Mouse (Mus musculus): ENCODE measurements around the gene Mctp2. TPM values are rescaled to one million over a fixed set of nuclear protein-coding genes. Genes with fewer than 3 reads are reported as not detected.

Gene Mctp2
- total and polyA plus RNA-seq, 3 experiments, result 0.11 TPM; not detected in 2

DNA sequence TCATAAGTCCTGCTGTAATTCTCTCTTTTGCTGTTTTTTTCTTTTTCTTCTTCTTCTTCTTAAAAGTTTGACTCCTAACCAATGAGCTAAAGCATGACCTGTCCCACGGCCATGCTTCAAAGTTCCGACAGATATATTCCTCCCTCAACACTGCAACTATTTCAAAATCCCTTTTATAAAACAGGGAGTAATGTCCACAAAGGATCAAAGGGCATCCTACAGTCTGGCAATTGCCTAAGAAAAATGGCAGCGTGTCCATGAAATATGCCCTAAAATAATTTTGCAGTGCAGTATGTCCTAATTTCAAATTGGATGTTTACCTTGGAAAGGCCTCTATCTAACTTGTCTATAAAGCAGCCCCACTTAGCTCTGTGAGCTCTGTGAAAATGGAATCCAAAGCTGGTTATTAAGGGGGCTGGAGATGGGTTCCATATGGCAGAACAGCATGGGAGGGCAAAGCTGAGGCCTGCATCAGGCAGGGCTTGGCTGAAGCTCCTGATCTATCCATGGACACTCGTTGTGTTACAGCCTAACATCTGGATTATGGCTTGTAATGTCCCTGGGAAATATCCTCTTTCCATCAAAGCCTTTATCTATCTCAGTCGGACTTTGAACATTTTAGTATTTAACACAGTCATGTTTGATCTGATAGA is 90.7 kb downstream of the Mctp2 start:
- Histone ChIP-seq H3K4me3 (ENCODE audit: low read depth, low read length) (no peak overlapping the region), H3K9me3 (replicated peaks) (peaks cover 12% of the 10 kb centered on the region), H3K4me1 (ENCODE audit: insufficient read depth, low read depth, low read length) (no peaks in the 10 kb centered on the region), H3K27me3 (ENCODE audit: insufficient read depth, low read length) (no peaks in the 10 kb centered on the region), H3K36me3 (replicated peaks) (no peaks in the 10 kb centered on the region)
- TF ChIP-seq GATA1 (IDR thresholded peaks at IDR 0.05; ENCODE audit: borderline replicate concordance, low read length), result no peak
- TF ChIP-seq TAL1 (conservative IDR thresholded peaks at IDR 0.05; ENCODE audit: low read depth, low read length), result no peak
- TF ChIP-seq GATA2 (IDR thresholded peaks at IDR 0.05; ENCODE audit: borderline replicate concordance, low read depth, low read length), result no peak
- no peak for TF ChIP-seq CTCF (IDR thresholded peaks at IDR 0.05; ENCODE audit: low read depth, low read length)
- TF ChIP-seq POLR2AphosphoS5 (IDR thresholded peaks at IDR 0.05; ENCODE audit: insufficient replicate concordance, low read depth, low read length), result no peak
- ATAC-seq (ENCODE audit: extremely low read depth, insufficient number of reproducible peaks, low FRiP score, poor library complexity, severe bottlenecking) (no peak), DNase-seq (ENCODE audit: low spot score) (no peak)

DNA sequence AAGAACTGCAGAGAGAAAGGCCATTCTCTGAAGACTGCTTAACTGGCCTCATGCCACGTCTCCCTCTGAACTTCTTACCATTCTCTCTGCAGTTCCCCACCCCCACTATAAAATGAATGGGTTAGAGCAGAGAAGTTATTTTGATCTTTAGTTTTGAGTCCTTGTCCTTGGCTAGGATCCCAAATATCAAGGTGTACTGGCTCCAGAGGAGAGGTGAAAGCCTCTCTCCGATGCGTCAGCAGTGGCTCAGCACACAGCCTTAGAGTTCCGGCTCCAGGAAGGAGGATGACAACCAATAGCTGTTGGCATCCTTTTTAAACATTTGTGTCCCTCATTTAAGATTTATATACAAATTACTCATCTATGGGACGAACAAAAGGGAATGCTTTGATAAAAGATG is 96.2 kb downstream of the Mctp2 start:
- no peaks in the 10 kb centered on the region for H3K4me1 ChIP-seq (ENCODE audit: insufficient read depth, low read depth, low read length)
- H3K4me3 ChIP-seq (ENCODE audit: low read depth, low read length), result no peak overlapping the region
- TF ChIP-seq TAL1 (conservative IDR thresholded peaks at IDR 0.05; ENCODE audit: low read depth, low read length), result no peak
- TF ChIP-seq CTCF (IDR thresholded peaks at IDR 0.05; ENCODE audit: low read depth, low read length), result no peak
- no peak for TF ChIP-seq GATA1 (IDR thresholded peaks at IDR 0.05; ENCODE audit: borderline replicate concordance, low read length)
- TF ChIP-seq POLR2AphosphoS5 (IDR thresholded peaks at IDR 0.05; ENCODE audit: insufficient replicate concordance, low read depth, low read length), result no peak
- TF ChIP-seq GATA2 (IDR thresholded peaks at IDR 0.05; ENCODE audit: borderline replicate concordance, low read depth, low read length), result no peak
- peaks cover 17% of the 10 kb centered on the region for H3K9me3 ChIP-seq (replicated peaks)
- no peaks in the 10 kb centered on the region for H3K36me3 ChIP-seq (replicated peaks)
- no peaks in the 10 kb centered on the region for H3K27me3 ChIP-seq (ENCODE audit: insufficient read depth, low read length)
- DNase-seq (ENCODE audit: low spot score), result no peak
- no peak for ATAC-seq (ENCODE audit: extremely low read depth, insufficient number of reproducible peaks, low FRiP score, poor library complexity, severe bottlenecking)

DNA sequence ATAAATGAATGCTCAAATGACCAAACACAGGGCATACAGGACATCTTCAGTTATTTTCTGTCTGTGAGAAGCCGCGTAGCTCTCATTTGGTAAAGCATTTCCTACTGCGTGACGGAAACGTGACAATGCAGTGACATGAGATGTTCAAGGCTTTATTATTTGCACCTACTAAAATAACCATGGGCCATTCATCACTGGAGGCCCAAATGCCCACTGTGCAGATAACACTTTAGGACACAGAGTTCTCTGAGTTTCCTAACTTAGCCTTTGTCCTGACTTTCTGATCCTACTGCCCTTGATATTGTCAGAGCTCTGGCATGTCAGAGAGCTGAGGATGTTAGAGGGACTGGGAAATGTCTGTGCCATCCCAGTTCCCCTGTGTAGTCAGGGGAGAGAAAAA is 97.1 kb downstream of the Mctp2 start:
- TF ChIP-seq CTCF (IDR thresholded peaks at IDR 0.05; ENCODE audit: low read depth, low read length) (no peak), POLR2AphosphoS5 (IDR thresholded peaks at IDR 0.05; ENCODE audit: insufficient replicate concordance, low read depth, low read length) (no peak), GATA1 (IDR thresholded peaks at IDR 0.05; ENCODE audit: borderline replicate concordance, low read length) (no peak), TAL1 (conservative IDR thresholded peaks at IDR 0.05; ENCODE audit: low read depth, low read length) (no peak), GATA2 (IDR thresholded peaks at IDR 0.05; ENCODE audit: borderline replicate concordance, low read depth, low read length) (no peak)
- DNase-seq (ENCODE audit: low spot score) (no peak), ATAC-seq (ENCODE audit: extremely low read depth, insufficient number of reproducible peaks, low FRiP score, poor library complexity, severe bottlenecking) (no peak)
- Histone ChIP-seq H3K4me1 (ENCODE audit: insufficient read depth, low read depth, low read length) (no peaks in the 10 kb centered on the region), H3K4me3 (ENCODE audit: low read depth, low read length) (no peak overlapping the region), H3K9me3 (replicated peaks) (peaks cover 17% of the 10 kb centered on the region), H3K27me3 (ENCODE audit: insufficient read depth, low read length) (no peaks in the 10 kb centered on the region), H3K36me3 (replicated peaks) (no peaks in the 10 kb centered on the region)

DNA sequence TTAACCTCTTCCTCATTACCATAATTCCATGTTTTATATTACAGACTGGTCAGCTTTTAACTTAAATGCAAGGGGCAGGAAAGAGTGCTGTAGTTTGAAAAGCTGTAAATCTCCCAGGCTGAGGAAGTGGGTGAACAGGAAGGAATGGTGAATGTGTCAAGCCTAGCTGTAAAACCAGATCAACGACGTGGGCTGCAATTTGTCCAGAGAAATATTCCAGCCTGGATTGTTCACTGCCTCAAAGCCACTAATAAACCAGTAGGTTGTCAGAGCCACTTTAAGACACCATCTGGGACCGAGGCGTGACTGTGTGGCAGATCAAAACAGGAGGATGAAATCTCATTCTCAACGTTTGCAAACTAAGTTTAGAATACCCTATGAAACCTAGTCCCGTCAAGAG is 99.6 kb downstream of the Mctp2 start:
- TF ChIP-seq TAL1 (conservative IDR thresholded peaks at IDR 0.05; ENCODE audit: low read depth, low read length) (no peak), POLR2AphosphoS5 (IDR thresholded peaks at IDR 0.05; ENCODE audit: insufficient replicate concordance, low read depth, low read length) (no peak), CTCF (IDR thresholded peaks at IDR 0.05; ENCODE audit: low read depth, low read length) (no peak), GATA2 (IDR thresholded peaks at IDR 0.05; ENCODE audit: borderline replicate concordance, low read depth, low read length) (no peak), GATA1 (IDR thresholded peaks at IDR 0.05; ENCODE audit: borderline replicate concordance, low read length) (no peak)
- Histone ChIP-seq H3K4me3 (ENCODE audit: low read depth, low read length) (no peak overlapping the region), H3K9me3 (replicated peaks) (peaks cover 17% of the 10 kb centered on the region), H3K27me3 (ENCODE audit: insufficient read depth, low read length) (no peaks in the 10 kb centered on the region), H3K36me3 (replicated peaks) (no peaks in the 10 kb centered on the region), H3K4me1 (ENCODE audit: insufficient read depth, low read depth, low read length) (no peaks in the 10 kb centered on the region)
- no peak for ATAC-seq (ENCODE audit: extremely low read depth, insufficient number of reproducible peaks, low FRiP score, poor library complexity, severe bottlenecking)
- DNase-seq (ENCODE audit: low spot score), result no peak

DNA sequence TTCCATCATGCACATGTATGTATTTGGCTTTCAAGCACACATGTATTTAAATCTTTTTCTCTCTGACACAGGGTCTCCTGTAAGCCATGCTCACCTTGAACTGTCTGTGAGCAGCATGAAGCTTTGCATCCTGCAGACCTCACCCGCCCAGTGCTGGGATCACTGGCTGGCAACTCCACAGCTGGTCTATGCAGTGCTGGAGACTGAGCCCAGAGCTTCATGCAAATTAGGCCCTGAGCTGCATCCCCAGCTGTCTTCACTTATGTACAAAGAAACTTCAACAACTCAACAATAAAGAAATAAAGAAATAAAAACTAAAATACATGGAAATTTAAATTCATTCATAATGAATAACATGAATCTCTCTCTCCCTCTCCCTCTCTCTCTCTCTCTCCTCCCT is 110.7 kb downstream of the Mctp2 start:
- H3K9me3 ChIP-seq (replicated peaks), result peaks cover 9% of the 10 kb centered on the region
- DNase-seq (ENCODE audit: low spot score), result no peak
- no peaks in the 10 kb centered on the region for H3K4me1 ChIP-seq (ENCODE audit: insufficient read depth, low read depth, low read length)
- no peaks in the 10 kb centered on the region for H3K27me3 ChIP-seq (ENCODE audit: insufficient read depth, low read length)
- no peak overlapping the region for H3K4me3 ChIP-seq (ENCODE audit: low read depth, low read length)
- TF ChIP-seq GATA1 (IDR thresholded peaks at IDR 0.05; ENCODE audit: borderline replicate concordance, low read length) (no peak), CTCF (IDR thresholded peaks at IDR 0.05; ENCODE audit: low read depth, low read length) (no peak), TAL1 (conservative IDR thresholded peaks at IDR 0.05; ENCODE audit: low read depth, low read length) (no peak), GATA2 (IDR thresholded peaks at IDR 0.05; ENCODE audit: borderline replicate concordance, low read depth, low read length) (no peak), POLR2AphosphoS5 (IDR thresholded peaks at IDR 0.05; ENCODE audit: insufficient replicate concordance, low read depth, low read length) (no peak)
- no peaks in the 10 kb centered on the region for H3K36me3 ChIP-seq (replicated peaks)
- ATAC-seq (ENCODE audit: extremely low read depth, insufficient number of reproducible peaks, low FRiP score, poor library complexity, severe bottlenecking), result no peak

DNA sequence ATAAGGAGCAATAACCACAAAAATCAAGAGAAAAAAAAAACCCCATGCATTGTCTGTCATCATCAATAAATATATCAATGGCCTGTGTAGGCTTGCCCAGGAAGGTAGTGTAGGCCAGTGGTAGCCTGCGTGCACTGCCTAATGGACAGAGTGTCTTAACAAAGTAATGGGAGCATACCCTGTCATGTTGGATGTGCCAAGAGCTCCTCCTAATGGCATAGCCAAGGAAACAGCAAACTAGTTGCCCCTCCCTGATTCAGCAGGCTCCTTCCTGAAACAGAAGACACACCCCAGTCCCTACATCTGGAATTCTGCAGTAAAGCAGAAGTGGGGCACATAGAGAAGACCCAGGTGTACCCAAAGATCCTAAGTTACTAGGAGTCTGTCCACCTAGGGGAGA is 113.1 kb downstream of the Mctp2 start:
- ATAC-seq (ENCODE audit: extremely low read depth, insufficient number of reproducible peaks, low FRiP score, poor library complexity, severe bottlenecking) (no peak), DNase-seq (ENCODE audit: low spot score) (no peak)
- Histone ChIP-seq H3K4me3 (ENCODE audit: low read depth, low read length) (no peak overlapping the region), H3K36me3 (replicated peaks) (no peaks in the 10 kb centered on the region), H3K4me1 (ENCODE audit: insufficient read depth, low read depth, low read length) (no peaks in the 10 kb centered on the region), H3K9me3 (replicated peaks) (peaks cover 13% of the 10 kb centered on the region), H3K27me3 (ENCODE audit: insufficient read depth, low read length) (no peaks in the 10 kb centered on the region)
- TF ChIP-seq GATA2 (IDR thresholded peaks at IDR 0.05; ENCODE audit: borderline replicate concordance, low read depth, low read length) (no peak), TAL1 (conservative IDR thresholded peaks at IDR 0.05; ENCODE audit: low read depth, low read length) (no peak), CTCF (IDR thresholded peaks at IDR 0.05; ENCODE audit: low read depth, low read length) (no peak), GATA1 (IDR thresholded peaks at IDR 0.05; ENCODE audit: borderline replicate concordance, low read length) (no peak), POLR2AphosphoS5 (IDR thresholded peaks at IDR 0.05; ENCODE audit: insufficient replicate concordance, low read depth, low read length) (no peak)

All from G1E (cell line).